Mouse (Mus musculus) urinary bladder, postnatal 25 days (tissue): Measurements from ENCODE around the gene Tmem266.

Source experiments
- DNase-seq: peaks from one replicate; pipeline ENCODE4 v3.0.0; 2022; ENCODE audit warnings: low spot score

Tmem266 gene

DNA sequence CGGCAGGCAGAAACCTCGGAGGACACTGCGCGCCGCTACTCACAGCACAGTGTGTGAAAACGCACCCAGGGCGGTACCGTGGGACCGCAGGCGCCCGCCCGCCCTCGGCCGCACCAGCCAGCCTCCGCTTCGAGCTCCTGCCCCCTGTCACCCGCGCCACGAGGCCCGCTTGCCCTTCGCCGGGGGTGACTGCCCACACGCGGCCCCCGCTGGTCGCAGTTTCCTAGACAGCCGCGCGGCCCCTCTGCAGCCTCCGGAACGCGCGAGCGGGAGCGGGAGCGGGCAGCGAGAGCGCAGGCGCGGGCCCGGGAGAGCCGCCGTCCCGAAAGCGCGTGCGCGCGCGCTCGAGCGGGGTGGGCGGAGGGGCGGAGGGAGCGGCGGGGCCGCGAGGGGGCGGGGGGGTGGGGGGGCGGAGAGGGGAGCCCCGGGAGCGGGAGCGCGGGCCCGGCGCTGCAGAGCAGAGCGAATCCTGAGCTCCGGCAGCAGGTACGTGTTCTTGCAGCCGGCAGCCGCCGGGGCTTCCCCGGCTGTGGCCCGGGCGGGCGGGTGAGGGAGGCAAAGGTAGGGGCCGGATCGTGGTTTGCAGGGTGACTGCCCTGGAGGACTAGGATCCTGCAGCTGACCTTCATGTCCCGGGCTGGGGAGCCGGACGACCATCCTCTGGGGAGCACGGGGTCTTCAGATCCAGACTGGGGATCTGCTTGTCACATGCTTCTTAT is at the start of gene Tmem266, which contains the start of gene Nrg4:
Gene Tmem266 (plus strand): TSS at position 399 of the 719 bp plus-strand sequence.
Gene Nrg4 (minus strand): TSS at position 330 of the 719 bp plus-strand sequence.
- DNase-seq: peak; percentile 74

DNA sequence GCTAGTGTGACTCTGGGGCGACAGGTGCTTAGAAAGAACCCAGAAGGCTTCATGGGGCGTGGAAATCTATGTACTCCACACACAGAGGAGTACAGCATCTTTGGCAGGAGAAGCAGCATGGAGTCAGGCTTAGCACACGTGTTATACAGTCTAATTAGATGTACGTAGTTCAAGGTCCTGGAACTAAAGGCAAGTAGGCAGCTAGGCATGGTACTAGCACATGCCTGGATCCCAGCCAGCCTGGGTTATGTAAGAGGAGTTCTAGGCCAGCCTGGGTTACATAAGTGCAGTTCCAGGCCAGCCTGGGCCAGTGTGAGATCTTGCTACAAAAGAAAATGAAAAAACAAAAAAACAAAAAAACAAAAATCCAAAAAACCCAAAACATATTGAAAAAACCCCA is 49.2 kb upstream of the Tmem266 start:
- DNase-seq: no peak

DNA sequence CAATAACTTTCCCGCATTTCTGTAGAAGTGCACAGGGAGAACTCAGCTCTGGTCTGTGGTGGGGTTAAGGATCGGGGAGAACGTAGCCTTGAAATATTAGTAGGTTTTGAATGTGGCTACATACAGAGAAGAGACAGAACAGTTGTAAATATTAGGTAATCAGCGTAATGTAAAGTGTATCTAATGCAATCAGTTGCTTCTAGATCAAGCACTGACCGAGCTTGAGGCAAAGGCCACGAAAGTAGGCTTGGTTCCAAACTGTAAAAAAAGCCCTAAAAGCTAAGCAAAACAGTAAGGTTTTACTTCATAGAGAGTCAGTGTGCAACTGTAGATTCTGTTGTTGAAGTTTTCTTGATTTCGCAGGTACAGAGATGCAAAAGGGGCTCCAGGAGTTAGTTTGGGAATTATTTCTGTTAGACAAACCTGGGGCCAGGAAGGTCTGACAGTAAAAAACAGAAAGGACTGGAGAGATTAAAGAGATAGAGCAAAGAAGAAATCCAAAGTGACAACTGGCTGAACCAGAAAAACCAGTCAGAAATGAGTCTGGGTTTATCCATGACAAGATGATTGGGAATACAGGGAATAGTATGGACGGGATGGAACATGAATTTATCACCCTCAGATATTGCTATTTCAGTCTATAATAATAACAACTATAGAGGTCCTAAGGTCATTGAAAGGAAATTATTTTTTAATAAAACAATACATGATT is 47.4 kb upstream of the Tmem266 start:
- no peak for DNase-seq

DNA sequence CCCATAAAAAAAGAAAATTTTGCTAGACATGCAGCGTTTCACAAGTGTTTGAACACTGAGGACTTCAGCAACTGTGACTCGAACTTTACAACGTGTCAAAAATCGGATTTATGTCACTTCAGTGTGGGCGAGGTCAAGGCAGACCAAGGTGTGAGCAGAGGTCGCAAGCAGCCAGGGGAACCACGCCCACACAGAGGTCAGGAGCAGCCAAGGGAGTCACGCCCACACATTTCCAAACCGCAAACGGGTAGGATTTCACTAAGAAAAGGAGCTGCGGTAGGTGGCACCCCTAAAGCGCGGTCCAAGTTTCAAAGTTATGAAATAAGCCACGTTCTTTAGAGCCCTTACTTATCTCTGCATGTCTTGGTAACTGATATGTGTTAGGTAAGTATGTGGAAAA is 43.2 kb upstream of the Tmem266 start:
- DNase-seq: no peak

DNA sequence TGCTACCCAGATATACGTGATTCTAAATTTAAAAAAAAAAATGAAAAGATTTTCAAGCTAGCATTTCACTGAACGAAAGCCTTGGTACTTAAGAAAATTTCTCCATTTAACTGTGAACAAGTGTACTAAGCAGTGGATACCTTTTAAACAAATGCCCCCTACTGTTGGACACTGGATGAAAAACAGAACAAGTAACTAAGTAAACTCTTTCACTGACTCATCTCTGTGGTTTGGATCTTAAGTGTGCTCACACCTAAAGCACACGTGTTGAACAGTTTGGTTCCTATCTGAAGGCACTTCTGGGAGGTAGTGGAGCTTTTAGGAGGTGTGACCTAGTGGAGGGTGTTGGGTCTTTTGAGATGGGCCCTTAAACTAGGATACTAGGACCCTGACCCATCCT is 41.5 kb upstream of the Tmem266 start:
- DNase-seq: no peak

DNA sequence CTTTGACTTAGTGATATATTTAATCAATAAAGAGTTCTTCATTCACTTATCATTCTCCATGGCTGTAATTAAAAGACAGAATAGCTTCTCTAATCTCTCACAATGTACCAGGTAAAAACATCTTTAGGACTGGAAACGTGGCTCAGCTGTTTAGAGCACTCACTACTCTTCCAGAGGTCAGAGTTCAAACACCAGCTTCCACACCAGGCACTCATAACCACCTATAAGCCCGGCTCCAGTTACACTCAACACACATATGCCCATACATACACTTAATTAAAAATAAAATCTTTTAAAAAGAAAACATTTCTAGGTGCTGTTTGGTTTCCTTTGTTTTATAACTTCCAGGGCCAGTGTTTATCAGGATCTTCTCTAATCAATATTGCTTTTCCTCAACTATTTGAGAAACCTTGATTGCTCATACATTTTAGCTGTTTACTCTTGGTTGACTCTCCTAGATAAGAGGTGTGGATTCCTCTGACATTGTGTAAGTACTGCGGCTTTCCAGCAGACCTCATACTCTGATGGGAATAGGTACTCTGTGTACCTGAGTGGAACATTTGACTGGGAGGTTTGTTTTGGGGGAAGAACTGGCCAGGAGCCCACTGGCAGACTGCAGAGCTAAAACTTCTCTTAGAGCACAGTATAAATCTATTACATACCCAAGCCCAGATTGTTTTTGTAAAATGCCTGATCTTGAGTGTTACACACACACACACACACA is 37.1 kb upstream of the Tmem266 start:
- no peak for DNase-seq

DNA sequence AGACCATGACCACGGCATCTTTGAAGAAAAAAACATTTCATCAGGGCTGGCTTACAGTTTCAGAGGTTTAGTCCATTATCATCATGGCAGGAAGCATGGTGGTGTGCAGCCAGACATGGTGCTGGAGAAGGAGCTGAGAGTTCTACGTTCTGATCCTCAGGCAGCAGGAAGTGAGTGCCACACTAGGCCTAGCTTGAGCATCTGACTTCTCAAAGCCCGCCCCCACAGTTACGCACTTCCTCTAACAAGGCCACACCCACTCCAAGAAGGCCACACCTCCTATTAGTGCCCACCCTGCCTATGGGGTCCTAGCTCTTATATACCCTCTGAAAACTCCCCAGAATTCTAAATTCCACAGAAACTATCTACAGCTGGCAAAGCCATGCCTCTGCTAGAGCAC is 34.7 kb upstream of the Tmem266 start:
- DNase-seq: no peak

DNA sequence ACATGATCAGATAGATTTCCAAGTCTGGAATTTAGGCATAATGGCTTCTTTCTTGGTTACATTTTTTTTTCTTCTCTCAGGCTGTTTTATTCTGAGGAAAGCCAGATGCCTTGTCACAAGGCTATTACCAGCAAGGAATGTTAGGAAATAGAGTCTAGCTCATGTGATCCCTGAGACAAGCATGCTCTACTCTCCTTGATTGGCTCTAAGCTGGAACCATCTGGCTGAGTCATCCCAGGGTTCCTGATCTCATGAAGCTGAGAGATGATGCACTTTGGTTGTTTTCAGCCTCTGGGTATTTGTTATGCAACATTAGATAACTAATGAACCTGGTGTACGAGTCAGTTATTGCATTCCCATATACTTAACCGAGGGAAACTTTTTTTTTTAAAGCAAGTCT is 30.5 kb upstream of the Tmem266 start:
- no peak for DNase-seq

DNA sequence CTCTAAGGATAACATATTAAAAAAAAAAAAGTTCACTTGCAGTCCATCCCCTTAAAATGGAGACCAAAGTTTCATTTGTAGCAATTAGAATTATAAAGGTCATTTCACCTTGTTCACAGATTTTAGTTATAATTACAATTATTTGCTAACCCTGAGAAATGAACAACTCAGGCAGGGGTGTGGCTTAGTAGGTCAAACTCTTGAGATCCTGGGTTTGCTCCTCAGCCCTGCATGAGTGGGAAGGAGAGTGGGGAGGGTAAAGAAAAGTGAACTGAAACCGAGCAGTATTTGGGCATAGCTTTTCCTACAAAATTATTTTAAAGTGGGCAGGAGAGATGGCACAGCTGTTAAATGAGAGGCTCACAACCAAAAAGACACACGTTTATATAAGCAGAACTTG is 19.6 kb upstream of the Tmem266 start:
- DNase-seq: no peak

DNA sequence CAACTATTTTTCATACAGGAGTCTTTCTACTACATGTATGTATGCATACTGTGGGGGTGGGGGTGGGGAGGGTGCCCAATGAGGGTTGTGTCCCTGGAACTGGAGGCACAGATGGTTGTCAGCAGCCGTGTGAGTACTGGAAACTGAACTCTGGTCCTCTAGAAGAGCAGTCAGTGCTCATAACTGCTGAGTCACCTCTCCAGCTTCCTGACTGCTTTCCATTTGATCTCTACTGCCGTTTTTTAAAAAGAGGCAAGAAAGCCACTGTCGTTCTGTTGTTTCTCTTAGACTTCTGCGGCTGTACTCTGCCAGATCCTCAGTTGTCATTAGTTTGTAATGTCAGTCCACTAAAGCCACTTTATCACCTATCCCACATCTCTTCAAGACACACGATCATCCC is 19.2 kb upstream of the Tmem266 start:
- DNase-seq: no peak

DNA sequence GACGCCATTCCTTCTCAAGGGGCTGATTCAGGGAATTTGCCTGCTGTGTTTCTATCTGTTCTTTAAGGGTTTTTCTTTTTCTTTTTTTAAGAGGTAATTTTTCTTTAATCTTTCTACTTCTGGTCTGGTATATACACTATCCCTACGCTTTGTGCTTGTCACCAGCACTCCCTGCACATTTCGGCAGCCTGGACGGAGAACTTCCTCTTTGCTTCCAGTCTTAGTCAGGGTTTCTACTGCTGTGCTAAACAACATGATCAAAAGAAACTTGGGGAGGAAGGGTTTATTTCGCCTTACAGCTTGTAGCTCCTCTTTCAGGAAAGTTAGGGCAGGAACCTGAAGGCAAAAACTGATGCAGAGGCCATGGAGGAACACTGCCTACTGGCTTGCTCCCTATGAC is 18.3 kb upstream of the Tmem266 start:
- DNase-seq: no peak

DNA sequence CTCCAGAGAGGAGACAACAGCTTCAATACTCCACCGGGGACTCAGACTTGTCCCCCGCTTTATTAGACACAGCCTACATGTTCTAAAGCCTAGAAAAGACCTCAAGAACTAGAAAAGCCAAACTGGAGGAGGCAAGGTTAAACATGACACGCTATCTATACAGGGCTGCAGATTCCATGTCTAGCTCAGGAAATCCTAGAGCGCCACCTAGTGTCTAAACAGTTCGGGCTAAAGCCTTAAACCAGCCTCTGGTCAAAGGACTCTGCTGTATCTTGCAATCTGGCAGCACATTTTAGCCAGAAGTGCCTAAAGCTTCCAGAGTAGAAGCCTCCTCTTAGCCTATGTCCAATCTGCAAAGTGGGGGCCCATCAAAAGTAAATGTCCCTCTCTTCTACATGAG is 15.2 kb upstream of the Tmem266 start:
- DNase-seq: peak; percentile 69

DNA sequence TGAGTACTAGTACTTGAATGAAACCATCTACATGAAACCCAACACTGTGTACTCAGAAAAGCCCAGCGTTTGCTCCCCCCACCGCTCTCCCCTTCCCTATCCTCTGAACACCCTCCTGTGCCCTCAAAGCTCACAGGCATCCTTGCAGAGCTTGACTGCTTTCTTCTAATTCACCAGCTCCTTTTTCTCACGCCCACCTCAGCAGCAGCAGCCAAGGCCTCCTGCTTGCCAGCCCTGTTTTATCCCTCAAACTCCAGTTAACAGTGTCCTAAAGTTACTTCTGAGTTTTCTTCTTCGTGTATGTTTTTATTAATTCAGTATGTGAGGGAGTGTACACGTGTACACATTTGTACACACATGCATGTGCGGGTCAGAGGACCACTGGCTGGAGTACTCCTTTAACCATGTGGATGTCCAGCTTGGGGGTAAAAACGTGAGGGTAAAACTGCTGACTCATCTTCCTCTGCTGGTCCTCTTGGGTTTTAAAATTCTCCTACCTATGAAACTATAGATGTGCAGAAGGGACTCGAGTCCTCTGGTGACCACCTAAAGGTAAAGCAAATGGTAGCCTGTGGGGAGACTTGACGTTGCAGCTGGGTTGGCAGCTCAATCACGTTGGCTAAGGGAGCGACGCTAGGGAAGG is 13.0 kb upstream of the Tmem266 start:
- no peak for DNase-seq

DNA sequence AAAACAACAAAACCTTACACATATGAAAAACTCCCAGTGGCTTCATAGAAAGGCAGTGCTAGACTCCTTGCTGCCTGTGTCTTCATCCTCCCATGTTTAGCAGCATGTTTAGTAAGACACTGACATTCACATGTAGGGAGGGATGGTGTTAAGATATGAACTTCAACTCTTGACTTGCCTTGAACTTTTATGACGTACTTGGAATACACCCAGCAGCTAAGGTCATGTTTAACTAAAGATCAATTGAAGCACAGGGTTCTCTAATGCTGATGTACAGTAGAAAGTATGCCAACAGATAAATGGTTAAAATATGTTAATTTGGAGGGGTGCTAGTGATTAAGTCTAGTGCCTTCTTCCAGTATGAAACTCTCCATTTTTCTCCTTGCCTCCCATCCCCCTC is 4.1 kb upstream of the Tmem266 start:
- DNase-seq: no peak

DNA sequence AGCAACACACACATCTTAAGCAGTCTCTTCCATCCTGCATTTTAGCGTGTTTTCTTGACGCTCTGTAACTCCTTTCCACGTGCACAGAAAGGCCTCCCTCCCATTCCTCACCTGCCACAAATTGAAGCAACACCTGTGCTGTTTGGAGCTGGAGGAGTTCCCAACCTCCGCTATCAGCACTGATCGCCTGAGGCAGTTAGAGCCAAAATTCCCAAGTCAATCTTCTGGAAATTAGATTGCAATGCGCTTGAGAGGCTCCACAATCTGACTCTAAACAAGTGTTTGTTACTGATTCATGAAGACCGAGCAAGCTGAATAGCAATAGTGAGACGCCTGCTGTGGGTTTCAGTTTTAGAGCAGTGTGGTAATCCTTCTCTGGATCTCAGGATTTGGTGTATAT is 2.6 kb upstream of the Tmem266 start:
- no peak for DNase-seq

DNA sequence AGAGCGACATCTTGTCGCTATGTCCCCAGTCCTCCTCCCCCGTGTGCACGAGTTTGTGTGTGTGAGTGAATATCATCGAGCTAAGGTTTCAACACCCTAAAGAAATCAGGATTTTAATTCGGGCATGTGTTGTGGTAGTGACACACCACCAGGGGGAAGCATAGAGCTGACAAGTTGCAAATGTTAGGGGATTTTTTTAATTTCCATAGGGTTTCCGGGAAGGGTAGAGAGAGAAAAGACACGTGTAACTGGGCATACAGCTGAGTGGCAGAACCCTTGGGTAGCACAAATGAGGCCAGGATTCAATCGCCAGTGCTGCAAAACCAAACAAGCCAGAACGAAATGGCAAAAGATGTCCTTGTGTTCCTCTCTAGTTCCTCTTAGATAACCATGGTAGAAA is 2.2 kb upstream of the Tmem266 start:
- DNase-seq: no peak

DNA sequence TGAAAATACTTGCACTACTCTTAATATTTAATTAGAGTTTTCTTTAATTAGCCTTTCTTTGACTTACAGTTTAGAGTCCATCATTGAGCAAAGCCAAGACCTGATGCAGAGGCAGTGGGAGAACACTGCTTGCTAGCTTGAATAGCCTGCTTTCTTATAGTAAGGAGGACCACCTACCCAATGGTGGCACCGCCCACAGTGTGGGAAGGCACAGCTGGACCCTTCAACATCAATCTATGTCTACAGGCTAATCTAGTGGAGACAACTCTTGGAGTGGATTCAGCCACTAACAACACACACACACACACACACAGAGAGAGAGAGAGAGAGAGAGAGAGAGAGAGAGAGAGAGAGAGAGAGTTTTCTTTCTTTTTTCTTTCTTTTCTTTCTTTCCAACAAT is 1.7 kb upstream of the Tmem266 start:
- DNase-seq: no peak

DNA sequence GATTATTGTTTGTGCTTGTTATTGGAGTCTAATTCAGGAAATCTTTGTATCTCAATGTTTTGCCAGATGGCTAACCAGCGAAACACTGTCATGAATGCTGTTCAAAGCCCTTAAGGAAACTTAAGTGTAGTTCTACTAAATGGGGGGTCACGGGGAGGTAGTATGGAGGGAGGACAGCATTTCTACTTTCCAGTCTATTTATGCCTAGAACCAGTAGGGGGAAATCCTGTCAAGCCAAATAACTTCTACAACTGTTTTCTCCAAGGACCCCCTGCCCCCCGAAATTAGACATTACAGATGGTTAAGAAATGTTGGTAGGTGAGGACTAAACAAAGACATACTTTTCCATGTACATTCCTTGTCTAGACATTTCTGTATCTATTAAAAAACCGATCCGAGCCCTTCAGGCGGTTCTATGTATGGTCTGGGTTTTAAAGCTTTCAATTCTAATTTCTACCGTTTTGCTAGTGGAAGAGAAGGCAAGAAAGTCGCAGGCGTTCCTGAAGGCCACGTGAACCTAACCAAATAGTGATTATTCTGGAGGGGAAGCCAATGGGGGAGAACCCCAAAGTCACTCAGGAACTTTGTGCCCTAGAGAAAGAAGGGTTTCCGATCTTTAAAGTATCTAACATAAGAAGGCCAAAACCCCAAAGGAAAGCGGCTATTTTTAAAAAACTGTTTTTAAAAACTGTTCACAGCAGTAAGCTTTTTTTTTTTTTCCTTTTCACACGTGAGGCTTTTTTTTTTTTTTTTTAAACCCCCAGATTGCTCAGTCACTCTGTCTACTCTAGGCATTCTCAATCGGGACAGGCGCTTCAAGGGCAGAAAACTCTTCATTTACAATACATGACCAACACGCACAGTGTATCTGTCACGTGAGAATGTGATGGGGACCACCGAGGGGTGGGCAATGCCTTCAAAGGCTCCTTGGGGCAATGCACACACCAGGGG is 874 bp upstream of the Tmem266 start:
- no peak for DNase-seq

DNA sequence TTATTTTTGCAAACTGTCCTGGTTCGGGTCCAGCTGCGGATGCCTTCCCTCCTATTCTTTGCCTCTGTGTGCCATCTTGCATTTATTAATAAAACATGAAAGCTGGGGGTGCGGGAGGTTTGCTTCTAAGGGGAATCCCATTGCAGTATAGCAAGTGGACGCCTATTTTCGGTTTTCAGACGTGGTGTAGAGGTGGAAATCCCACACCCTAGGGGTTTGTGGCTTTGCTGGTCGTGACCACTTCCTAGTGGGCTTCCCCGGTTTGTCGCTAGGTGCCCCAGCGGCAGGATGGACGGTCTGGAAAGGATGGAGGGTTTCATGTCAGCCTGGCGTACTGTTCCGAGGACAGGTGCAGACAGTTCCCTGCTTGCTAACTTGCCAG is 512 bp downstream of the Tmem266 start:
- no peak for DNase-seq

DNA sequence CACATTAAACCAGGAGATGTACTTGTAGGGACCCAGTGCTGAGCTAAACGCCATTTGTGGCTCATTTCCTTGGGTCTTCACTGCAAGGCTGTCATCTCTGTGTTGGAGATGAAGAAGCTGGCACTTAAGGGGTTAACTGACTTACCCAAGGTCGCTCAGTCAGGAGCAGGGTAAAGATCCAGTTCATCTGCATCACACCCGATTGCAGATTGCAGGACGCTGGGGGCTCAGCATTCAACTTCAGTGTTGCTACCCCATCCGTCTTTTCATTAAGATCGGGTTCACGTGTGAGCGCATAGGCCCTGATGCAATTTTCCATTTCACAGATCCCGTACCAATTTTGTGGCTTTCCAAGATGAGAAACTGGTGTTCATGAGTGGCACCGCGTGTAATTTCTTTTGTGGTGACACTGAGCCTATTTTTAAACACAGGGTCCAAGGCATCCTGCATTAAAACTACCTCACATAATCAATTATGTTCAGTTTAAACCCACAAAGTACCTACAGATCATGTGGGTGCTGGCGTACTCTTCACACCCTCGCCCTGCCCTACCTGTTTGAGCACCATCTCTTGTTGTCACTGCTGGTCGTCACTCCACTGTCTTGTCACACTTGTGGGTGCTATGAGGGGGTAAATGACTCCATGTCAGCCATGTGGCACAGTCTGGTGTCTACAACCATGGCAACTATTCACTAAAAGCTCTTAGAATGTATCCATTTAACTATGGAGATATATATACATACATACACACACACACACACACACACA is 1.6 kb downstream of the Tmem266 start:
- DNase-seq: no peak

DNA sequence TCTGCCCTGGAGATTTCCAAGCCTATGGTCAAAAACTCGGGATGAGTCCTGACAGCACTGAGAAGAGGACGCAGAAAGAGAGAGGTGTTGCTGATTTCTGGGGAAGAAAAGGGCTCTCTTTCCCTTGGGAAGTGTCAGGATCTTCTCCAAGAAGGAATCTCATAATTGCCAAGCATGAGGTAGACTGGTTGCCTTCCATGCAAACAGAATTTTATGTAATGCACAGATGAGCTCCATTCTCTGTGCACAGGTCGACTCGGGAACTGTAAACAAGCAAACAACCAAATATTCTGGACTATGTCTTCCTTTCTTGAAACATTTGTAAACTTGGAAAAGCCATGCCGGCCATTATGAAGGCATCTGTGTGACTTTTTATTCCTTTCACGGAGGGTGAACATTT is 2.7 kb downstream of the Tmem266 start:
- DNase-seq: no peak
